Mouse (Mus musculus) adrenal gland, adult (tissue): ENCODE measurements around the gene Bola1.
"Not testable (repeated sequence)": the region's sequence is repeated elsewhere in the genome, so short reads cannot be mapped to it uniquely, and the experiment has no call there.

Experiments
- DNase-seq, 2 experiments: peaks; one replicate each; pipeline ENCODE4 v3.0.0; 2022 to 2023; ENCODE audit warnings: low spot score in 1 of 2; ENCODE audit not compliant: inconsistent age in 2 of 2

The Bola1 gene

GRCm38 (mm10) chr3:96226695-96227648, 7.5 kb upstream of the Bola1 start:
- DNase-seq: peak; percentile 61 to 81

GRCm38 (mm10) chr3:96225421-96225820, 5.9 kb upstream of the Bola1 start:
- DNase-seq: no peak

GRCm38 (mm10) chr3:96222774-96223173, 3.3 kb upstream of the Bola1 start:
- DNase-seq: peak in 1 of 2 experiments; percentile 57

- peak in 1 of 2 experiments; percentile 53 for DNase-seq
These were observed 2.1 kb upstream of the Bola1 start for GRCm38 (mm10) chr3:96221640-96222038.

DNA sequence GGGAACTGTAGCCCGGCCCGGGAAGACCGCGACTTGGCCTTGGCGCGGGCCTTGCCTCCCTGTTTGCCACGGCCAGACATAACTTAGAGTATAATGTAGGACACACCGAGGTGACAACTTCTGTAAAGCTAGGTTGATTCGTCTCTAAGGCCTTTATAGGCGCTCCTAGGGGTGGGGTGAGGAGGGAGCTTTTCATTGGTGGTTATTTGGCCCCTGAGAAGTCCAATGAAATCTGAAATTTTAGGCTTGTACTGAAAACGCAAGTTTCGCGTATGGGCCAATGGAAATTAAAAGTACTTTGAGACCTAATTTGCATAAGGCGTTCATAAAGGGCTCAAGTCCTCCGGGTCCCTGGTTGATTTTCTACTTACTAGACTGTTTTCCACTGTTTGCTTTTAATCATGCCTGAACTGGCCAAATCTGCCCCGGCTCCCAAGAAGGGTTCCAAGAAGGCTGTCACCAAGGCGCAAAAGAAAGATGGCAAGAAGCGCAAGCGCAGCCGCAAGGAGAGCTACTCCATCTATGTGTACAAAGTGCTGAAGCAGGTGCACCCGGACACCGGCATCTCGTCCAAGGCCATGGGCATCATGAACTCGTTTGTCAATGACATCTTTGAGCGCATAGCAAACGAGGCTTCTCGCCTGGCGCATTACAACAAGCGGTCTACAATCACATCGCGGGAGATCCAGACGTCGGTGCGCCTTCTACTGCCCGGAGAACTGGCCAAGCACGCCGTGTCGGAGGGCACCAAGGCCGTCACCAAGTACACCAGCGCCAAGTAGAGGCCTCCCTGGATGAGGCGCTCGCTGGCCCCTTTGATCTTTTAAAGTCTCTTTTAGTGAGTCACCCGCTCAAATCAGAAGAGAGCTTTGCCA, 1.5 kb upstream of the Bola1 start, which contains the start of the genes Hist2h2ac and Hist2h2be:
Gene Hist2h2ac (minus strand): TSS at position 116 of the 875 bp plus-strand sequence.
Gene Hist2h2be (plus strand): TSS at position 355 of the 875 bp plus-strand sequence.
- peak; percentile 93 to 99 for DNase-seq

- DNase-seq: not testable (repeated sequence)
These were observed 739 bp upstream of the Bola1 start for GRCm38 (mm10) chr3:96220131-96220764.

DNA sequence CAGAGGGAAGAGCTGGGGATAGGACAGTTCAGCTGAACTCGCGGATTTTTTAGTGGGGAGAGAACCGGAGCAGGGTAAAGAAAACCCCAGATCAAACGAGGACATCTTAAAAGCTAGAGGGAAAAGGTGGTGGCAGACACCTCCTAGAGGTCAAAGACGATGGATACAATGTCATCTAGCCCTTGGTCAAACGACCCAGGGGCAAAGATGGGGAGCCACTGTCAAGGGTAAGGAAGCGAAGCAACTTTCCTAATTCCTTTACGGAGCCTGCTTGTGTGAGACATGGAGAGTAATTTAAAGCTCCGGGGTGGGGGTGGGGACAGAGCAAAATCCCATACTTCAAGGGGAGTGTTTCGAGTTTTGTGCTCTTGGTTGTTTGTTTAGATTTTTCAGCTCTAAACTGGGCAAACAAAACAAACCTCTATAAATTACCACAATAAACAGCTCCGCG, 293 bp downstream of the Bola1 start:
- DNase-seq: peak in 1 of 2 experiments; percentile 85

- peak; percentile 44 to 76 for DNase-seq
These were observed 10.3 kb downstream of the Bola1 start for GRCm38 (mm10) chr3:96209242-96209641.

GRCm38 (mm10) chr3:96207819-96208218, 11.7 kb downstream of the Bola1 start:
- peak in 1 of 2 experiments; percentile 53 for DNase-seq

GRCm38 (mm10) chr3:96199731-96200130, 19.8 kb downstream of the Bola1 start:
- DNase-seq: no peak

- not testable (repeated sequence) for DNase-seq
These were observed 20.8 kb downstream of the Bola1 start for GRCm38 (mm10) chr3:96198601-96199251.

DNA sequence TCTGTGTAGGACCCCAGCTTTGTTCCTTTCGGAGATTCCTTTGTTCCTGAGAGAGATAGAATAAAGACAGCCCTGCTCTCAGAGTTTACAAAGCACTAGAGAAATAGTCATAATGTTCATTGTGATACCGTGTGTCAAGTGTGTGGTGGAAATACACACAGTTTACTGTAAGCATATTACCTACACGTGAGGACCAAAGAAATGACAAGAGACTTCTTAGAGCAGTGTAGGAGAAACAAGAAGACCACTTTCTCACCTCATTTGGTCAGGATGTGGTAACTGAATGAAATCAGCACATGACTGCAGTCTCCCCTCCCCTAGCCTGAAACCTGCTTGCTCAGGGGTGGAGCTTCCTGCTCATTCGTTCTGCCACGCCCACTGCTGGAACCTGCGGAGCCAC, 21.3 kb downstream of the Bola1 start:
- peak in 1 of 2 experiments; percentile 55 for DNase-seq

- DNase-seq: peak; percentile 92 to 97
These were observed 22.3 kb downstream of the Bola1 start for GRCm38 (mm10) chr3:96197129-96197749.

DNA sequence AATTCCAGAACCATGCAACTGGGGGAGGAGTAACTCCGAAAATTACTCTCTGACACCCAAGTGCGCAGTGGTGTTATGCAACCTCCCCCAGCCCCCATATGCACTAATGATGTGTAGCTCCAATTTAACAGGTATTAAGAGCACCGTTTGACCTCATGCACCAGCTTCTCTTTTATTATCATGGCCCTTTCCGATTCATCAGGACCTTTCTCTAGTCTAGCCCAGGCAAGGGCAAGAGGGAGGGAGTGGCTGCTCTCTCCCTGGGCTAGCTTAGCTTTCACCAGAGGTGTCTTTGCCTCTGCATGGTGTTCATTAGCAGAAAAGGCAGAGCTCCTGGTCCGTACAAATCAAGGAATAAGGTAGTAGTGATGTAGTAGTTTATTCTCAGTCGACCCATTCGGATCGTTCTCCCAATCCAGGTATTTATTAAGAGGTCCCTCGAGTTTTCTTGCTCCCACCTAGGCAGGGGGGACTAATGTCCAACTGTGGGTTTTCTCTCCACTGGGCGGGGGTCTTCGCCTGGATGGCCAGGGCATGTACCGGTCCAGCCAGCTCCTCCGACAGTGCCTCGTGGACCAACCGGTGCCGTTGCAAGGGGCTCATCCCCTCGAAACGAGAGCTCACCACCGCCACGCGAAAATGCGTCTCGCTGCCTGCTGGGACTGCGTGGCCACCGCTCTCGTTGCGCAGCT, 22.9 kb downstream of the Bola1 start:
- no peak for DNase-seq

- DNase-seq: no peak
These were observed 23.7 kb downstream of the Bola1 start for GRCm38 (mm10) chr3:96195616-96196313.

DNA sequence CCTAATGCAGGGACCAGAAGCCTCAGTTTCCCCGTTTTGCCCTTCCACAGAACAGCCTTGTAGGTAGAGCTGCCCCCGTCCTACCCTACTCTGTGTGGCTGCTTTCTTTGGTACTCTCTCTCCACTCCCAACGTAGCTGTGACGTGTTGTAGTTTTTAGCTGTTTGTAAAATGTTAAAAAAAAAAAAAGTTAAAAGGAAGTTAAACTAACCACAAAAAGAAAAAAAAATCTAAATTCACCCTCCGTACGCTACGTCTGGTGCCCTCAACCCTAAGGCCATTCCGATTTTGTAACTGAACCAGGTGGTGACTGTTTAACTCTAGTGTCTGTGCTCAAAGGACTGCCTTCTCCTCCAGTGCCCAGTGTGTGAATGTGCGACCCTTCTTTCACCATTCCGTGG, 24.5 kb downstream of the Bola1 start:
- no peak for DNase-seq

DNA sequence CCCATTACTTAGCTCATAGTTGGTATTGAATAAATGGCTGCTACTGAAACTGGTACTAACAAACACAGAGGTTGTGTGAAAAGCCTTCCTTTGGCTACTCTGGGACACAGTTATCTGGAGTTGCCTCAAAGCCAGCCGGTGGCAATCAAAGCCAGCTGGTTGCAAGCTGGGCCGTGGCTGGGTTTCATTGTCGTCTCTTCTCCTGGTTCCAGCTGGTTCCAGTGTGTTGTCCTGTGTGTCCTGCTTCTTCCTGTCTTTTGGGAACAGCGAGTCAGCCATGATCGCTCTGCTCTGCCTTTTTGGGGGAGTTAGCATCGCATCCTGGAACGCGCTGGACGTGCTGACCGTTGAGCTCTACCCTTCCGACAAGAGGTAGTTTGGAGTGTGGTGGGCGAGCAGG, 26.5 kb downstream of the Bola1 start:
- no peak for DNase-seq

DNA sequence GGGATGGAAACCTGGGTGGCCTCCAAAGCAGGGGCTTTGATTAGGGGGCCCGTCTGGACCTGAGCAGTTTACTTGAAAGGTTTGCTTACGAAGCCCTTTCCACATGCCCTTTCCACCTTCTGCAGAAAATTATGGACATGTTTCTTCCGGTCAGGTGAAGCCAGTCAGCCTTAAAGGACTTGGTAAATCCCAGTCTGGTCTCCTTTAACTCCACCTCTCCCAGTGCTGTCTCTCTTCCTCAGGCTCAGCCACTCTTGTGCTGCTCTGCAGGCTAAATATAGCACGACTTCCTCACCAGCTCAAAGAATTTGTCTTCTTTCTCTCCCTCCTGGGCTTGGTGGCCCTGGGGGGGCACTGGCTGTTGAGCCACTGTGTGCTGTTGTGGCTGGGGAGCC, 37.1 kb downstream of the Bola1 start:
- no peak for DNase-seq
